Mouse (Mus musculus) neural tube, embryonic 10.5 days (tissue): ENCODE results near the gene Tmem222.

Experiments used
- DNase-seq: peaks from one replicate; pipeline ENCODE4 v3.0.0-alpha.2; 2017; ENCODE audit warnings: low spot score; ENCODE audit errors: extremely low spot score

Tmem222 gene

DNA sequence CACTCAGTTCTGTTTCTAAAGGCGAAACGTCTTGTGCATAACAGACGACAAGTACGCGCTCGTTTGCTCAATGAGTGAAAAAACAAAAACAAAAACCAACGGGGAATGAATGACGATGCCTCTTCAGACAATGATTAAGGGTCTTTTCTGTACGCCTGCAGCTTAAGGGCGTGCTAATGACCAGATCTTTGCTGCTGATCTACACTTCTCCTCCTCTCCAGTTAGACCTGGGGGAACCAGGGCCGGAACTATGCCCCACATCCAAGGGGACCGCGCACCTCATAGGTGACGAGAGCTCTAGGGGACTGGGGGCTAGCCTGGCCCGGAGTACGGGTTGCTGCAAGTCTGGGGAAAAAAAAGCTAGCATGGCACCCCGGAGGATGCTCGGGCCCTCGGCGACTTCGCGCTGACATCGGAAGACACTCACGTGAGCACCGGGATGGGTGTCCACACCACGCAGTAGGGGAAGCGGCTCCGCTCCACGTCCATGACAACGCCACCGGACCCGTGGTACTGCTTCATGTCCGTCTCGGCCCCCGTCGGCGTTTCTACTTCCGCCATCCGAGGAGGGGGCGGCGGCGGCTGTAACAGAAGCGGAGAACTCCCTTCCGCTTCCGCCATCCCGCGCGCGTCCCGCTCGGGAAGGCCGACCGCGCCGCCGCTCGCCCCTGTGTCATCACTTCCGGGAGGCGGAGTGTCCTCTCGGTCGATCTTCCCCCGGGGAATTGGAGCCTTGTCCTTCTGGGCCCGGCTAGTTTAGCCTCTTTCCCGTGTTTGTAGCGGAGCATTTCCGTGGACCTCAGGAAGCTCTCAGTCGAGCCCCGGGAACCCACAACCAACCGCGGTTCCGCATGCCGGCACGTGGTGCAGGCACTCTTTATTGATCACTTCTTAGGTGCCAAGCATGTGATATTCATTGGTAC is at the start of gene Tmem222:
Gene Tmem222, minus strand, starts transcription at position 689 of the 923 bp plus-strand sequence.
- DNase-seq: peak; percentile 96

DNA sequence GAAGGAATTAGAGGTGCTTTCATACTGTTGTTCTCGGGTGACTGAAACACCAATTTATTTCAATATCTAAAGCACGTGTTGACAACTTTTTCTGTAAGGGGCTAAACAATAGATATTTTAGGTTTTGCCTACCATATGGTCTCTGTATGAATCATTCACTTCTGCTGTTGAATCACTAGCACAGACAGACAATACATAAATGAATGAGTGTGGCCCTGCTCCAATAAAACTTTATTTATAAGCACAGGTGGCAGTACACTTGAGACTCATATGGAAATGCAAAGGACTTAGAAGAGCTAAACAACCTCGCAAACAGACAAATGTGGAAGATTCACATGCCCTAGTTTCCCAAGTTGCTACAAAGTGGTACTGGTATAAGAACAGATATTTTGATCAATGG is 42.1 kb upstream of the Tmem222 start:
- no peak for DNase-seq

DNA sequence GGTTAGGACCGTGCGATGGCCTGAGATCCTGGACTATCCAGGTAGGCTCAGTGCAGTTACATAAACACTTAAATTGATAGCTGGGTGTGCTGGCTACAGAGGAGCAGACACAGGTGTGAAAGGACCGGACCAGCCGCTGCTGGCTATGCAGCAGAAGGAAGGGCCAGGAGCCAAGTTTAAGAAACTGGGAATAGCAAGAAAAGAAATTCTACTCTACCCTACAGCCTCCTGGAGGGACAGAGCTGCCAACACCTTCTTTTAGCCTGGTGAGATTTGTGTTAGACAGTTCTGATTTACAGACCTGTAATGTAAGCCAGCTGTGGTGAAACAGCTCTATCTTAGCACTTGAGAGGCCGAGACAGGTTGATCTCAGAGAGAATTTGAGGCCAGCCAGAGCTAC is 38.4 kb upstream of the Tmem222 start:
- DNase-seq: no peak

DNA sequence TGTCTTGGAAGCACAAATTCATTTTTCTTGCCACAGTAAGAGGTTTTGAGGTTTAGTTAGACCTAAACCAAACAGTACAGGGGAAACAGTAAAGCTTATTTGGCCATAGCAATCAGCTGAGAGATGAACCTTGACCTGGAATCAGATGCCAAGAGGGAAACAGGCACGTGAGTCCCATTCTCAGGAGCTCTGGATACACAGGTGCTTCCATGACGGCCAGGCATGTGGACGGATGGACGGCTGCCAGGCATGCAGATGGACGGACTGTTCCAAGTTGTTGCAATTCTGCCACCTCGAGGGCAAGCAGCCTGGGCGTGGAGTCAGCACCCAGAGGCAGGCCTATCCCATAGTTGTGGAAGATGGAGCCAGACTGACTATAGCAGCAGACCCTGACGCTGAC is 37.3 kb upstream of the Tmem222 start:
- DNase-seq: no peak

DNA sequence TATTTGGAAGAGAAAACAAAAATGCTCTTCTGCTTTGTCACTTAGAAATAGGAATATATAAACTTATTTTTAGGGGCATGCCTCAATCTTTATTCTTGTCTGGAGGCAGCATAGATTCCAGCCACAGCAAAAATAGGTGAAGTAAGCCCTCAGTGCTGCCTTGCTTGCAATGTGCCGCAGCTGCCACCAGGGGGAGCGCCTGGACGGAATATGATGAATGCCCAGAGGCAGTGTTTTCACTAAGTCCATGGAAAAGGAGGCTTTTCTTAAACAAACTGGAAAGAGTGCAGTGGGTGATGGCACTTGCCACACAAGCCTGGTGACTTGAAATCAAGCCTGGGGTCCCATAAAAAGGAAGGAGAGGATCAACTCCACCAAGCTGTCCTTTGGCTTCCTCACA is 32.4 kb upstream of the Tmem222 start:
- DNase-seq: peak; percentile 90

DNA sequence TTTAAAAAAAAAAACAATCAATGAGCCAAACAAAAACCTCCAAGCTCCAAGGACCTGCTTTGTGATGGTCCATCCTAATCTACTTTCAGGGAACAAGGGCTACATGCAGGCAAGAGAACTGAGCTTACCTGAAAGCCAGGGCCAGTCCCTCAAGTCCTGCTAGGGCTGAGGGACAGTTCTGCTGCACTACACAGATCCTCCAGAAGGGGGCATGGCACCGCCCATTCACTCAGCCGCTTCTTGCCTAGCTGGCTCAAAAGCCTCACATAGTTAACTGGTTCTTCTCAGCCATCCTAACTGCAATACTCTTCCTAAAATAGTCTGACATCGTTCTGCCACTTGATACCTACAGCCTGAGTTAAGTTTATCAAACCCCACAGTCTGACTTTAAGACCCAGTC is 29.7 kb upstream of the Tmem222 start:
- peak; percentile 51 for DNase-seq

DNA sequence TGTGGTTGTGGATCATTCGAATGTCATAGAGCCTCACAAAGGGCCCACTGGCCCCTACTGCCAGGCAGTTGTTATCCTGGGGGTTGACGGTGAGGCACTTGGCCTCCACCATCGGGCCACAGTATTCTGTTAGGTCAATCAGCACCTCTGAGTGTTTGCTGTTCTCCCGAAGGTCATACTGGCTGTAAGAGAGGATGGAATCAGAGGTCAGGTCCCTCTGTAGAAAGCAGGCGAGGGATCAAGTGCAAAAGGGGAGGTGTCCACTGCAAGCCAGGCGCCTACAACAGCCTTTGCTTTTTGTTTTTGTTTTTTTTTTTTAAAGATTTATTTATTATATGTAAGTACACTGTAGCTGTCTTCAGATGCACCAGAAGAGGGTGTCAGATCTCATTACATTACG is 28.2 kb upstream of the Tmem222 start:
- no peak for DNase-seq

DNA sequence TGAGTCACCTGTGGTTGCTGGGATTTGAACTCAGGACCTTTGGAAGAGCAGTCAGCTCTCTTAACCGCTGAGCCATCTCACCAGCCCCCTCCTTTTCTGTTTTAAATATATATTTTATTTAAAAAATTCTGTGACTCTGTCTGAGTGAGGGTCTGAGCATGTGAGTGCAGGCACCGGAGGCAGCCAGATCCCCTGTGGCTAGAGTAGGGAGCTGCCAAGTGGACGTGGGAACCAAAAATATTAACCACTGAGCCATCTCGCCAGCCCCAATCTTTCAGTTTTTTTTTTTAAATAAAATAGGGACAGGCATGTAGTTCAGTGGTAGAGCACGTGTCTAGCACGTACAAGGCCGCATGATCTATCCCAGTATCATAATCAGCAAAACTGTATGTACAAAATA is 27.2 kb upstream of the Tmem222 start:
- DNase-seq: no peak

- no peak for DNase-seq
Measured at GRCm38 (mm10) chr4:133302668-133303067, 25.1 kb upstream of the Tmem222 start.

DNA sequence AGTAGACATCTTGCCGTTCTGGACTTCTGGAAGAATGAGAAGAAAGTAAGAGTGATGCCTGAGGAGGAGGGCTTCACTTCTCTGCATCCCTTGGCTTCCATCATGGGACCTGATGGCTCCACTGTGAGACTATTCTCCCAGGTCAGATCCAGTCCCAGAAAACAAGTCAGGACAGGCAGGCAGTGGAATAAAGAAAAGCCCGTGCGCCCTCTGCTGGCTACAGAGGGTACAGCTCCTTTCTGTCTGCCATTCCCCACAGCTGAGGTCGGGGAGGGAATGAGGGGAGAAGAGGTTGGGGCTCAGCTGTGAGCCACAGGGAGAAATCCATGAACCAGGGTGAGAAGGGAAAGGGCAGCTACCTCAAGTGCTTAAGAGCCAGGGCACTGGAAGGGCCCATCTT is 24.2 kb upstream of the Tmem222 start:
- DNase-seq: peak; percentile 84

DNA sequence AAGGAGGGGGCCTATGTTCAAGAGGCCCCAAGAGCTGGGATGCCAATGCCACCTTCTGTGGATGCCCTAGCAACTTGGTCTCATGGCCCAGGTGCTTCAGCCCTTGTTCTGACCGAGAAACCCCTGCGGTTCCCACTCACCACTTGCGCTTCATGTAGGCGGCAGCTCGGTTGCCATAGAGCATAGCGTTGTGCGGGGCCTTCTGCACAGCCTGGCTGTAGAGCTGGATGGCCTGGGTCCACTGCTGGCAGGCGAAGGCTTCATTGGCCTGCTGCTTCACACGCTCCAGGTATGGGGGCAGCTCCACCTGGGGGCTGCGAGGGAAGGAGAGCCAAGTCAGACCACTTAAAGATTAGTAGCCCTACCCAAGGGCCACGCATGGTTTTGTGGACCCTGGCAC is 22.8 kb upstream of the Tmem222 start:
- DNase-seq: no peak

DNA sequence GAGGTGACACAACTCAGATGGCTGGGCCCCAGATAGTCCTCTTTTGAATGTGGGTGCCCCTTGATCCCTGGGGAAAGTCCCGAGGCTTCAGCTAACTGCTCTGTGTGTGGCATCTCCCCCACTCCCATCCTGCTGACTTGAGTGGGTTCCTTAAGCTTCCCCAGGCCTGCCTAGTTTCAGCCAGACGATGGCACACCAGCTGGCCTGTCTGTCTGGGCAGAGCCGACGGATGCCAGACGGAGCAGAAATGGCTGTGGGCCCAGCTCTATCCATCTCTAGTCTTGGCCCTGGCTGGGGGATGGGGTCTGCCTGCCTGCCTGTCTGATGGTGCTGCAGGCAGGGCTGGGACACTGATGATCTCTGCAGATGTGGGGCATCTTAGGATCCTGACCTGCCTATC is 22.1 kb upstream of the Tmem222 start:
- no peak for DNase-seq

- peak; percentile 35 for DNase-seq
Measured at GRCm38 (mm10) chr4:133298516-133299365, 21.1 kb upstream of the Tmem222 start.

DNA sequence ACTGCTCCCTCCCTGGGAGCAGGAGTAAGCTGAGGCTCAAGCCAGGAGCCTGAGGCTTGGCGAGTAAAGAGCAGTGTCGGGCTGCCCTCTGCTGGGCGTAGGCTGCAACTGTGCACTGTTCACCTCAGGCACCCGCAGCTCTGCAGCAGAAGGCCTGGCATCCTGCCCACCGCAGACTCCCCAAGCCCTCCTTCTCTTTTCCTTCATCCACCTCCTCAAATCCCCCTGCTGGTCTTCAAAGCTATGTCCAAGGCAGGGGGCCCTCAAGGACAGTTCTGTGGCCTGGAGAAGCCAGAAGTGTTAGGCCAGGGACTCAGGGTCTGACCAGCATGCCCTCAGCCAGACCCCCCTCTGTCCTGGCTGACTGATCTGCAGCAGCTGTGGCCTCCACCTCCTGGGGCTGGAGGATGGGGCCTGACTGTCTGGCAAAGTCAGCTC is 20.2 kb upstream of the Tmem222 start:
- peak; percentile 85 for DNase-seq

GRCm38 (mm10) chr4:133297360-133297759 is 19.8 kb upstream of the Tmem222 start:
- DNase-seq: no peak

- no peak for DNase-seq
Measured at GRCm38 (mm10) chr4:133294084-133294483, 16.5 kb upstream of the Tmem222 start.

DNA sequence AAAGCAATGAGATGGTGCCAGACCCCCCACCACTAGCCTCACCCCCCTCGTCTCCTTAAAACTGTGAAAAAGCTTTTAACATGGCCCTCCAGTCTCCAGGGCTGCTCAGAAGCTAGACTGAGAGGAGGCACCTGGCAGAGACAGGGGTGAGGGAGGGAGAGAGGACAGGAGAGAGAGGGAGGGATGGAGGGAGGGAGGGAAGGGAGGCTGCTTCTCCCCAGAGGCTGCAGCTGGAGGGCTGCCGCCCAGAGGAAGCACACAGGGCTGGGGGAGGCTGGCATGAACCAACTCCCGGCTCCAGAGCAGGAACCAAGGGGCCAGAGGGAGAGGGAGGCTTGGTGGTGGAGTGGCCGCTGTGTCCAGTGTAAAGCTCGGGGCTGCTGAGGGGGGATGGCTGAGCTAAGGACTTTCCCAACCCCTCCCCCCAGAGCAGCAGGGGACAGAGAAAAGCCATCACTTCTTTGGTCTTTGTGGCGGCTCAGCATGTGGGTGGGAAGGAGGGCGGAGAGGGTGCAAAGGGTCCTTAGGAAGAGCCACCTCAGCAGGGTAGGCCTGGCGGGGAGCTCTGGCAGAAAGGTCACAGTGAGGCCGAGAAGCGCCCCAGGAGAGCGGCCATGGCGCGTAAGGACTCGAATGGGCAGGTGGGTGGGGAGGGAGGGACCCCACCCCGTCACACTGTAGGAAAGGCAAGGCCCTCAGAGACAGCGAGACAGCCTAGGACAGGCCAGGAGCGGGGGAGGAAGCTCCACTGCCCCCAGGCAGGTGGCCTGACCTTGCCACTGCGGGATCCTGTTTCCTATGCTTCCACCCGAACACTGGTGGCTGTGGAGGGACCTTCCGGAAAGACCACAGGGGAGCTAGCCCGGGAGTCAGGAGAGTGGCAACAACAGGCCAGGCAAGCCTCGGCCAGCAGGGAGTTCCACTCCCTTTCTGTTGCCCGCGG is 15.6 kb upstream of the Tmem222 start:
- peak; percentile 53 for DNase-seq

GRCm38 (mm10) chr4:133292405-133292804 is 14.8 kb upstream of the Tmem222 start:
- DNase-seq: no peak

- no peak for DNase-seq
Measured at GRCm38 (mm10) chr4:133291255-133291654, 13.7 kb upstream of the Tmem222 start.

GRCm38 (mm10) chr4:133286476-133287077 is 9.0 kb upstream of the Tmem222 start:
- DNase-seq: no peak

GRCm38 (mm10) chr4:133285950-133286349 is 8.4 kb upstream of the Tmem222 start:
- DNase-seq: no peak
